Mouse (Mus musculus) ES-E14 (cell line): ENCODE measurements around the gene Sufu.

Source experiments
- CHD2 ChIP-seq: IDR thresholded peaks from 2 replicates; pipeline ENCODE4 v1.6.1; 2014; ENCODE audit warnings: mild to moderate bottlenecking, low read depth, low read length, inconsistent platforms
- HCFC1 ChIP-seq: IDR thresholded peaks from 2 replicates; pipeline ENCODE4 v1.6.1; 2012; ENCODE audit warnings: low read length, inconsistent platforms, borderline replicate concordance; ENCODE audit not compliant: insufficient read depth
- MAFK ChIP-seq: IDR thresholded peaks from 2 replicates; pipeline ENCODE4 v1.6.1; 2014; ENCODE audit warnings: mild to moderate bottlenecking, low read depth, low read length, inconsistent platforms; ENCODE audit not compliant: insufficient read depth
- ZC3H11A ChIP-seq: IDR thresholded peaks from 2 replicates; pipeline ENCODE4 v1.6.1; 2012; ENCODE audit warnings: low read depth, mild to moderate bottlenecking, inconsistent platforms, low read length, borderline replicate concordance

- TF ChIP-seq ZC3H11A, result no peak
- no peak for TF ChIP-seq CHD2
- no peak for TF ChIP-seq MAFK
- no peak for TF ChIP-seq HCFC1
Observed at GRCm38 (mm10) chr19:46392018-46392417, 4.7 kb upstream of the Sufu start.
